Mouse (Mus musculus): Measurements from ENCODE around the gene Efcab11.

GRCm38 (mm10) chr12:99654991-99655880, 229.0 kb downstream of the Efcab11 start:
- TF ChIP-seq GATA1 (IDR thresholded peaks at IDR 0.05; ENCODE audit: borderline replicate concordance, low read length) (no peak), FLI1 (IDR thresholded peaks at IDR 0.05; ENCODE audit: low read length) (no peak)

Data from megakaryocyte, embryonic 14.5 days (primary cell).